Mouse (Mus musculus) megakaryocyte, embryonic 14.5 days (primary cell): ENCODE results near the gene Meis1. TPM values are rescaled to one million over a fixed set of nuclear protein-coding genes. Genes with fewer than 3 reads are reported as not detected.

ENCODE experiments used
- H3K27me3 ChIP-seq: replicated peaks from 2 replicates; pipeline ENCODE3; 2012; ENCODE audit warnings: inconsistent platforms
- H3K36me3 ChIP-seq: replicated peaks from 2 replicates; pipeline ENCODE3; 2012; ENCODE audit warnings: low read length, inconsistent platforms, mixed read lengths
- H3K4me1 ChIP-seq: 2 replicates; pipeline ENCODE4 v1.6.1; 2012; ENCODE audit warnings: inconsistent platforms
- H3K4me3 ChIP-seq: replicated peaks from 2 replicates; pipeline ENCODE3; 2012; ENCODE audit warnings: moderate library complexity, mild to moderate bottlenecking, inconsistent platforms
- H3K9me3 ChIP-seq: 2 replicates; pipeline ENCODE4 v1.6.1; 2012; ENCODE audit warnings: inconsistent platforms
- FLI1 ChIP-seq: IDR thresholded peaks from 2 replicates; pipeline ENCODE4 v1.6.1; 2012; ENCODE audit warnings: low read length, inconsistent platforms, mixed read lengths
- GATA1 ChIP-seq: IDR thresholded peaks from 3 replicates; pipeline ENCODE4 v1.6.1; 2012; ENCODE audit warnings: mixed read lengths, low read length, inconsistent platforms, borderline replicate concordance
- polyA plus RNA-seq: library from polyadenylated mRNA; stranded (reverse); fragments of >175 nt; gene quantifications from 2 replicates; pipeline ENCODE4 v1.2.3, GENCODE M21; 2012; ENCODE audit warnings: low replicate concordance; ENCODE audit not compliant: insufficient read depth

Gene Meis1
- polyA plus RNA-seq, 1 experiment = 121 TPM

DNA sequence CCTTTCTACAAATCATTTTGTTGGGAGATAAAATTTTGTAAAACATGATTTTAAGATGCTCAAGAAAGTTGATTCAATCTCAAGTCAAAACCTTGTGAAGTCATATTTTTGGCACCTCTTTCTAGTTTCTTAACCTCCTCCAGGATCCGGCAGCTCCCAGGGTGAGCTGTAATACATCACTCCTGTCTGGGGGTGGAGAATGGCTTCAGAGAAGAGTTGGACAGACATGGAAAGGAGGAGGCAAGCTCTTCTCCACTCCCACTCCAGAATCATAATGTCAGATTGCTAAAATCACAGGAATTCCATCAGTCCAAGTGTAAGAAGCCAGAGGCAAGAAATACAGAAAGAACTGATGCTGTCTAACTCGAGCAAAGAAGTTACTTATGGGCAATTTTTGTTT lies 126.3 kb downstream of the Meis1 start:
- Histone ChIP-seq H3K4me3 (no peak overlapping the region), H3K36me3 (peaks cover 76% of the 10 kb centered on the region), H3K9me3 (no peaks in the 10 kb centered on the region), H3K27me3 (no peaks in the 10 kb centered on the region), H3K4me1 (peaks cover 62% of the 10 kb centered on the region)
- no peak for TF ChIP-seq GATA1
- no peak for TF ChIP-seq FLI1

DNA sequence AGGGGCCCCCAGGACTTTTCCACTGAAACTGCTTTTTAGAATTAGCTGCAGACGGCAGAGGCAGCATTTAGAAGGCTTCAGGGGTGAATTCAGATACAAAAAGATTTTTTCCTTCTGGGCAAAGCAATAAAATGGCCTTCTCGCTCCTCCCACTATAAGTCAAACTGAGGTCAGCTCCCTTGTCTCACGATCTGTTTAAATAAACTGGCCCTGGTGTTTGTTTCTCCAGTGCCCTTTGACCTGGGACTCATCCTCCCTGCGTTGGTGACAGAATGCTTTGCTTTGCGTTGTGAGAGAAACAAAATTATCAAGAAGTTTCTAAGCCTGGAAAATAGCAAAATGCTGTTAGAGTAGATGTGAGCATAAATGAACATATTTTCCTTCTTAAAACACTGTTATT lies 129.6 kb downstream of the Meis1 start:
- H3K4me1 ChIP-seq = peaks cover 48% of the 10 kb centered on the region
- H3K9me3 ChIP-seq = no peaks in the 10 kb centered on the region
- TF ChIP-seq FLI1 (no peak), GATA1 (no peak)
- no peak overlapping the region for H3K4me3 ChIP-seq
- H3K27me3 ChIP-seq = no peaks in the 10 kb centered on the region
- H3K36me3 ChIP-seq = peaks cover 78% of the 10 kb centered on the region

- H3K9me3 ChIP-seq = no peaks in the 10 kb centered on the region
- TF ChIP-seq GATA1 (no peak), FLI1 (no peak)
- no peaks in the 10 kb centered on the region for H3K27me3 ChIP-seq
- peaks cover 53% of the 10 kb centered on the region for H3K4me1 ChIP-seq
- no peak overlapping the region for H3K4me3 ChIP-seq
- H3K36me3 ChIP-seq = peaks cover 81% of the 10 kb centered on the region
Measured at GRCm38 (mm10) chr11:18888651-18889050, 130.1 kb downstream of the Meis1 start.

DNA sequence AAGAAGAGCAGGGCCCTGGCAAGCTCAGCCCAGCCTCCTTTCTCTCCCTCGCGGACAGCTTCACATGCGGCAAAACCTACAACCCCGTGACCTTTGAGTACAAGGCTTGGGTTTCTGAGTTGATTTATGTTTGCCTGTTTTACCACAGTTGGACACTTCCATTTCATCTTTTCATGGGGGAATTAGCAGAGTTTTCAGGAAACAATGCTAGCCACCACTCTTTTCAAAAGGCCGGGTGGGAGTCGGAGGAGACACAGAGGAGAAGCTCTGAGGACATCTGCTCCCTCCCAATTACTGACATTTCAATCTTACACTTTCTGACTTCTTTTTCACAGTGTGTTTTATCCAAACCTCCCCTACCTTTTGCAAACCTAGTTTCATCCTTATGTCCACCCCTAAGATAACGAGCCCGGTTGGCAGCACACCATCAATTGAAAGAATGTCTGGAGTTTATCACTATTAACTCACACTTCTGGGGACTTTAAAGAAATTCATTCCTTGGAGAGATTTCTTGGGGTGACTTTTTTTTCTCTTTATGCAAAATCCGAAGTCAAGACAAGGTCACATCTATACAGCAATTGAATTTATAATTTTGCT lies 133.0 kb downstream of the Meis1 start:
- Histone ChIP-seq H3K4me1 (peaks cover 55% of the 10 kb centered on the region), H3K27me3 (no peaks in the 10 kb centered on the region), H3K9me3 (no peaks in the 10 kb centered on the region), H3K36me3 (peaks cover 86% of the 10 kb centered on the region), H3K4me3 (no peak overlapping the region)
- TF ChIP-seq GATA1 = no peak
- TF ChIP-seq FLI1 = no peak

DNA sequence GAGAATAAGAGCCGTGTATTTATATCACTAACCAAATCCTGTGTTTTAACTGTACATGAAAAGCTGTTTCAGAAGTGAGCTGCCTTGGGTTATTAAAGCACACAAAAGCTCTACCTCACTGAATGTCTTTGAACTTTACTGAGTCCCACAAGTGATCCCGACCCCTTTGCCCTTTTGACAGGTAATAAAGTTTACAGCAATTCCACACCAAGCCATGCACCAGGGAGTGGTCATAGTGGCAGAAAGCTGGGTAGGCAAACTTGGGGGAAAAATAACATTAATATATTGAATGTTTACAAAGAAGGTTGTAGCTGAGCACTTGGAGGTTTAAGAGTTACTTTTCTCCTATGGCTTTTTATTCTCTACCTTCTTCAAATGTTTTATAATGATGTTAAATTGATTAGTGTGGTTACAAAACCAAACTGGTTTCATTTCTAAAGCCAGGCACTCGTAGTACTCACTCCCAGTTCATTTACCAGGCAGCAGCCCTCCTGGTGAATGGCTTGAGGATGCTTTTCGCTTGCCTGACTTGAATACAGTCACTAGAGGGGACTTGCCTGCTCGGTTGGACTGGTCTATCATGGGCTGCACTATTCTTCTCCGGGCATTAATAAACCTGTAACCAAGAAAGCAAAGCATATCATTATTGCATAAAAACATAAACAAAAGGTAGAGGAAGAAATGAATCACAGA lies 133.6 kb downstream of the Meis1 start:
- peaks cover 88% of the 10 kb centered on the region for H3K36me3 ChIP-seq
- H3K4me3 ChIP-seq = no peak overlapping the region
- no peaks in the 10 kb centered on the region for H3K9me3 ChIP-seq
- H3K4me1 ChIP-seq = peaks cover 56% of the 10 kb centered on the region
- TF ChIP-seq GATA1 = no peak
- TF ChIP-seq FLI1 = no peak
- H3K27me3 ChIP-seq = no peaks in the 10 kb centered on the region

DNA sequence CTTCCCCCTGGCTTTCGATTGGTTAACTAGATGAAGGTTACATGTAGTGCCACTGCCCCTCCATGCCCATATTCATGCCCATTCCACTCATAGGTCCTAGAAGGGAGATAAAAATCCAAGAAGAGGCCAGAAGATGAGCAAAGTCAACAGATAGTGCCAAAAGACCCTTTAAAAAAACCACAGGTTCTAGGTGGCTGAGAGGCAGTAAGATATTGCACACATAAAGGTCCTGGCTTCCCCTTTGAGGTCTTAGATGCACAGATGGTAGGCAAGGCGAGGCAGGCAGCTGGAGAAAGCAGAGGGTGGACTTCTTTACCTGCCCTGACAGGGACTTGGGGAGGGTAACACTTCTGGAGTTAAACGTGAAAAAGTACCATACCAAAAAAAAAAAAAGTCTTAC lies 134.8 kb downstream of the Meis1 start:
- H3K27me3 ChIP-seq = no peaks in the 10 kb centered on the region
- no peak overlapping the region for H3K4me3 ChIP-seq
- H3K9me3 ChIP-seq = no peaks in the 10 kb centered on the region
- peaks cover 87% of the 10 kb centered on the region for H3K36me3 ChIP-seq
- H3K4me1 ChIP-seq = peaks cover 62% of the 10 kb centered on the region
- TF ChIP-seq FLI1 (no peak), GATA1 (no peak)

DNA sequence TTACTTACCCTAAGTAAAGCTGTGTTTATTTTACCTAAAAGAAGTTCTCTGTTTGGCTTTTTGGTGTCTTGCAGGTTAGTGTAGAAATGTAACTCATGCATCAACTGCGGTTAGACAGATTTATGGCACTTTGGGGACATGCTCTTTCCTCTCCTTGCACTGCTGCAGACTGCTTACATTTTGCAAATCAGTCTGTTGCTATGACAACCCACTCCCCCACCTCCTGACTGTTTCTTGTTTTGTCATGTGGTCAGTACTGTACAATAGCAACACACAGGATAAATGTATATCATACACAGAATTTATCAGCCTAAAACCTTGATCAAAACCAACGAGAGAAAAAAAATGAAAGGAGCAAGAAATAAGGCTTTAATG lies 135.3 kb downstream of the Meis1 start:
- H3K27me3 ChIP-seq = no peaks in the 10 kb centered on the region
- peaks cover 83% of the 10 kb centered on the region for H3K36me3 ChIP-seq
- no peak for TF ChIP-seq FLI1
- TF ChIP-seq GATA1 = no peak
- no peak overlapping the region for H3K4me3 ChIP-seq
- peaks cover 59% of the 10 kb centered on the region for H3K4me1 ChIP-seq
- H3K9me3 ChIP-seq = no peaks in the 10 kb centered on the region

GRCm38 (mm10) chr11:18882747-18883506 lies 135.9 kb downstream of the Meis1 start:
- Histone ChIP-seq H3K36me3 (peaks cover 77% of the 10 kb centered on the region), H3K4me1 (peaks cover 54% of the 10 kb centered on the region), H3K27me3 (no peaks in the 10 kb centered on the region), H3K4me3 (no peak overlapping the region), H3K9me3 (no peaks in the 10 kb centered on the region)
- TF ChIP-seq GATA1 (no peak), FLI1 (no peak)

DNA sequence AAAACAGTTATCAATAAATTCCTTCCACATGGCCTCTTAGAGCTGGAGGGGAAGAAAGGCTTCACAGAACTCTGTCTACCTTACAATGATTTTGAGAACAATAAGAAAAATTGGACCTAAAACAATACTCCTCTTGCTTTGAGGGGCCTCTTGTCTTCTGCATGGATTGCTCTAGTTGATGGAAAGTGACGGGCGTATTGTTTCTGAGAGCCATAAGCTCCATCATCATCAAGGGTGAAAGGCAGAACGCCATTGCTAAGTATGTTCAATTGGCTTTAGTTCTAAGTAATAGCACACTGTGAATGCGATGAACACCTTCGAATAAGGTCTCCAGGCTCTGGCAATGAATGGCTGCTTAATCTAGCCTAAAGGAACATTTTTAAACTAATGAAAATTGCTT lies 136.5 kb downstream of the Meis1 start:
- TF ChIP-seq GATA1 (no peak), FLI1 (no peak)
- peaks cover 48% of the 10 kb centered on the region for H3K4me1 ChIP-seq
- no peaks in the 10 kb centered on the region for H3K27me3 ChIP-seq
- no peaks in the 10 kb centered on the region for H3K9me3 ChIP-seq
- peaks cover 71% of the 10 kb centered on the region for H3K36me3 ChIP-seq
- no peak overlapping the region for H3K4me3 ChIP-seq

DNA sequence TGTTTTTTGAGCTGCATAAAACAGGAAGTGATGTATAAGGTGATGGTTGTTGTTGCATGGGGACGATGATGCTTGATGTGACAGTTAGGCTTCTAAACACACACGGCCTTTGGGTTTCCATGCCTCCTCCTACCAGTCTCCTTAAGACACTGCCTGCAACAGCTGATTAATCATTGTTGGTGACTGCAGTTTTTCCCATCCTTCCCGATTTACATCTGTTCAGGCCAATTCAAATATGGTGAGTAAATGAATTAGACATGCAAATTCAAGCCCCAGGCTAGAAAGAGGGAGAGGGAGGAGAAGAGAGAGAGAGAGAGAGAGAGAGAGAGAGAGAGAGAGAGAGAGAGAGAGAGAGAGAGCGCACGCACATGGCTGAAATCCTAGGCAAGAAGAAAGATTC lies 138.0 kb downstream of the Meis1 start:
- Histone ChIP-seq H3K4me1 (peaks cover 57% of the 10 kb centered on the region), H3K4me3 (no peak overlapping the region), H3K9me3 (no peaks in the 10 kb centered on the region), H3K27me3 (no peaks in the 10 kb centered on the region), H3K36me3 (peaks cover 59% of the 10 kb centered on the region)
- TF ChIP-seq FLI1 (no peak), GATA1 (no peak)
